Mouse (Mus musculus) embryonic facial prominence, embryonic 15.5 days (tissue): ENCODE results near the gene Farsa. TPM values are rescaled to one million over a fixed set of nuclear protein-coding genes. Genes with fewer than 3 reads are reported as not detected.

Experiments used
- ATAC-seq: fragments of 200-750 bp; cut with Nextera tagmentation; 2 replicates; pipeline ENCODE4 v1.8.0; 2017; ENCODE audit warnings: low read depth, moderate TSS enrichment; ENCODE audit not compliant: insufficient number of reproducible peaks, low FRiP score, low TSS enrichment
- H3K27ac ChIP-seq: fragments of 300-500 bp; sonication (generic); replicated peaks from 2 replicates; pipeline ENCODE4 v1.5.1; 2015; ENCODE audit warnings: mild to moderate bottlenecking, inconsistent platforms
- H3K27me3 ChIP-seq: fragments of 300-500 bp; sonication (generic); 2 replicates; pipeline ENCODE4 v1.6.1; 2015; ENCODE audit warnings: inconsistent platforms
- H3K36me3 ChIP-seq: fragments of 300-500 bp; sonication (generic); 2 replicates; pipeline ENCODE4 v1.6.1; 2015; ENCODE audit warnings: mild to moderate bottlenecking, inconsistent platforms
- H3K4me1 ChIP-seq: fragments of 300-500 bp; sonication (generic); 2 replicates; pipeline ENCODE4 v1.6.1; 2015; ENCODE audit warnings: inconsistent platforms
- H3K4me2 ChIP-seq: fragments of 300-500 bp; sonication (generic); replicated peaks from 2 replicates; pipeline ENCODE4 v1.6.1; 2015; ENCODE audit warnings: mild to moderate bottlenecking, inconsistent platforms
- H3K4me3 ChIP-seq: fragments of 300-500 bp; sonication (generic); replicated peaks from 2 replicates; pipeline ENCODE4 v1.5.1; 2015; ENCODE audit warnings: mild to moderate bottlenecking, inconsistent platforms
- H3K9ac ChIP-seq: fragments of 300-500 bp; sonication (generic); 2 replicates; pipeline ENCODE4 v1.6.1; 2015; ENCODE audit warnings: inconsistent platforms
- H3K9me3 ChIP-seq: fragments of 300-500 bp; sonication (generic); replicated peaks from 2 replicates; pipeline ENCODE4 v1.6.1; 2016; ENCODE audit warnings: inconsistent platforms
- WGBS: fragments of 180-500 bp; shearing (Covaris S2); methylation state at CpG from one replicate; pipeline ENCODE4 v1.1.7; 2015; 5-methylcytosine and 5-hydroxymethylcytosine counted together
- polyA plus RNA-seq: library from polyadenylated mRNA; unstranded; fragments of >200 nt; fragmentation: Nextera tagmentation; extraction: Ambion mirVana; gene quantifications from 2 replicates; pipeline ENCODE4 v1.2.1, GENCODE M21; 2015

Gene Farsa
- polyA plus RNA-seq, 1 experiment from 2014 or later = 99.8 TPM

- peaks cover 34% of the 10 kb centered on the region for H3K36me3 ChIP-seq
- H3K4me2 ChIP-seq = peak within 1 kb of the TSS; percentile 78
- ATAC-seq = peak; percentile 100
- peak within 1 kb of the TSS; percentile 88 for H3K4me3 ChIP-seq
- H3K27me3 ChIP-seq = no peaks in the 10 kb centered on the region
- peaks cover 38% of the 10 kb centered on the region for H3K4me1 ChIP-seq
- WGBS = under 1% methylated on average over 55 of the region's 55 CpGs
- H3K9ac ChIP-seq = peak within 1 kb of the TSS; percentile 92
- H3K9me3 ChIP-seq = no peaks in the 10 kb centered on the region
- H3K27ac ChIP-seq = peak within 1 kb of the TSS; percentile 88
These were observed 9.8 kb upstream of the Farsa start, which contains the start of gene Calr for GRCm38 (mm10) chr8:84846722-84847572. Gene Calr (minus strand): TSS chr8:84846934.

GRCm38 (mm10) chr8:84847684-84848435 is 8.9 kb upstream of the Farsa start:
- Histone ChIP-seq H3K27me3 (no peaks in the 10 kb centered on the region), H3K4me3 (peak overlapping the region; percentile 88), H3K9ac (0 out of 2 replicates have a peak overlapping the region, but pooled peaks have one; percentile 62), H3K36me3 (peaks cover 25% of the 10 kb centered on the region), H3K4me1 (peaks cover 33% of the 10 kb centered on the region), H3K9me3 (no peaks in the 10 kb centered on the region), H3K4me2 (peak overlapping the region; percentile 78), H3K27ac (peak overlapping the region; percentile 85)
- ATAC-seq = no peak
- 34% methylated on average over 6 of the region's 6 CpGs for WGBS

GRCm38 (mm10) chr8:84856434-84856833 is 355 bp upstream of the Farsa start:
- H3K4me1 ChIP-seq = peaks cover 13% of the 10 kb centered on the region
- no peaks in the 10 kb centered on the region for H3K9me3 ChIP-seq
- peak overlapping the region; percentile 90 for H3K4me3 ChIP-seq
- peaks cover 18% of the 10 kb centered on the region for H3K36me3 ChIP-seq
- H3K4me2 ChIP-seq = peak overlapping the region; percentile 61; the same call in 1 of the 2 replicates
- H3K27ac ChIP-seq = no peak overlapping the region; the same call in 1 of the 2 replicates
- WGBS = 91% methylated on average over 3 of the region's 3 CpGs
- no peak for ATAC-seq
- no peak overlapping the region for H3K9ac ChIP-seq
- H3K27me3 ChIP-seq = no peaks in the 10 kb centered on the region

GRCm38 (mm10) chr8:84871376-84872308 is 14.9 kb downstream of the Farsa start, which contains the start of gene Syce2:
Gene Syce2 (plus strand): TSS chr8:84872111.
- Histone ChIP-seq H3K9ac (peak within 1 kb of the TSS; percentile 48), H3K4me3 (peak within 1 kb of the TSS; percentile 55), H3K9me3 (no peaks in the 10 kb centered on the region), H3K4me1 (peaks cover 17% of the 10 kb centered on the region), H3K4me2 (peak within 1 kb of the TSS; percentile 99), H3K27ac (no peak within 1 kb of the TSS), H3K27me3 (no peaks in the 10 kb centered on the region), H3K36me3 (peaks cover 35% of the 10 kb centered on the region)
- WGBS = 11% methylated on average over 46 of the region's 46 CpGs
- peak; percentile 76 for ATAC-seq

GRCm38 (mm10) chr8:84872309-84872965 is 15.6 kb downstream of the Farsa start:
- H3K4me2 ChIP-seq = peak overlapping the region; percentile 99
- H3K9me3 ChIP-seq = no peaks in the 10 kb centered on the region
- H3K27me3 ChIP-seq = no peaks in the 10 kb centered on the region
- 2% methylated on average over 54 of the region's 54 CpGs for WGBS
- H3K4me1 ChIP-seq = peaks cover 17% of the 10 kb centered on the region
- peaks cover 27% of the 10 kb centered on the region for H3K36me3 ChIP-seq
- H3K4me3 ChIP-seq = peak overlapping the region; percentile 55
- no peak overlapping the region for H3K27ac ChIP-seq
- peak; percentile 36 for ATAC-seq
- peak overlapping the region; percentile 48 for H3K9ac ChIP-seq

GRCm38 (mm10) chr8:84873016-84873415 is 16.2 kb downstream of the Farsa start:
- Histone ChIP-seq H3K9ac (peak overlapping the region; percentile 48), H3K4me2 (peak overlapping the region; percentile 99), H3K9me3 (no peaks in the 10 kb centered on the region), H3K27ac (no peak overlapping the region), H3K36me3 (peaks cover 22% of the 10 kb centered on the region), H3K27me3 (no peaks in the 10 kb centered on the region), H3K4me1 (peaks cover 17% of the 10 kb centered on the region), H3K4me3 (peak overlapping the region; percentile 55)
- ATAC-seq = no peak
- 66% methylated on average over 4 of the region's 4 CpGs for whole genome bisulfite sequencing

GRCm38 (mm10) chr8:84874339-84874738 is 17.6 kb downstream of the Farsa start:
- 86% methylated on average over 3 of the region's 3 CpGs for WGBS
- Histone ChIP-seq H3K4me3 (no peak overlapping the region), H3K27ac (no peak overlapping the region), H3K36me3 (peaks cover 8% of the 10 kb centered on the region; the same call in 1 of the 2 replicates), H3K9ac (no peak overlapping the region), H3K27me3 (no peaks in the 10 kb centered on the region), H3K4me1 (peaks cover 17% of the 10 kb centered on the region), H3K4me2 (no peak overlapping the region), H3K9me3 (no peaks in the 10 kb centered on the region)
- no peak for ATAC-seq

GRCm38 (mm10) chr8:84877297-84878035 is 20.7 kb downstream of the Farsa start:
- Histone ChIP-seq H3K36me3 (no peaks in the 10 kb centered on the region), H3K27me3 (no peaks in the 10 kb centered on the region), H3K9me3 (no peaks in the 10 kb centered on the region), H3K9ac (no peak overlapping the region), H3K4me3 (no peak overlapping the region), H3K4me2 (no peak overlapping the region), H3K27ac (no peak overlapping the region), H3K4me1 (peaks cover 7% of the 10 kb centered on the region)
- WGBS = 74% methylated on average over 3 of the region's 3 CpGs
- no peak for ATAC-seq

GRCm38 (mm10) chr8:84878915-84879314 is 22.1 kb downstream of the Farsa start:
- no peak for ATAC-seq
- Histone ChIP-seq H3K27me3 (no peaks in the 10 kb centered on the region), H3K9ac (no peak overlapping the region), H3K36me3 (peaks cover 3% of the 10 kb centered on the region; the same call in 1 of the 2 replicates), H3K27ac (no peak overlapping the region), H3K4me1 (no peaks in the 10 kb centered on the region), H3K4me3 (no peak overlapping the region), H3K9me3 (no peaks in the 10 kb centered on the region), H3K4me2 (no peak overlapping the region)
- WGBS = 80% methylated on average over 1 of the region's 1 CpGs

- no peak overlapping the region for H3K4me2 ChIP-seq
- H3K9ac ChIP-seq = no peak overlapping the region
- H3K4me1 ChIP-seq = no peaks in the 10 kb centered on the region
- H3K36me3 ChIP-seq = peaks cover 37% of the 10 kb centered on the region
- 86% methylated on average over 4 of the region's 4 CpGs for WGBS
- H3K9me3 ChIP-seq = no peaks in the 10 kb centered on the region
- no peak for ATAC-seq
- H3K27ac ChIP-seq = no peak overlapping the region
- H3K27me3 ChIP-seq = no peaks in the 10 kb centered on the region
- no peak overlapping the region for H3K4me3 ChIP-seq
These were observed 27.9 kb downstream of the Farsa start for GRCm38 (mm10) chr8:84884728-84885127.
